Mouse (Mus musculus) CH12F3 (cell line): ENCODE data around the gene Bcan.

Experiments
- in situ Hi-C: fragments of 300-500 bp; cut with MboI; formaldehyde crosslinking; loops from 2 replicates; pipeline ENCODE4 v1.14.3; 2020; ENCODE audit warnings: low sequenced_read_pairs

Bcan gene

GRCm38 (mm10) chr3:88000181-88000580 is at the start of gene Bcan:
Gene Bcan, minus strand, starts transcription at chr3:88000230.
- in situ Hi-C loops, result no loop called here

- in situ Hi-C loops, result no loop called here
Observed at GRCm38 (mm10) chr3:88049532-88049931, 49.5 kb upstream of the Bcan start.

- in situ Hi-C loops, result no loop called here
Observed at GRCm38 (mm10) chr3:88042661-88043421, 42.8 kb upstream of the Bcan start, which contains the start of gene Gpatch4. Gene Gpatch4, plus strand, starts transcription at chr3:88043108.

GRCm38 (mm10) chr3:88035561-88036293 is 35.7 kb upstream of the Bcan start:
- in situ Hi-C loops, result no loop called here

GRCm38 (mm10) chr3:88033506-88033905 is 33.5 kb upstream of the Bcan start:
- in situ Hi-C loops, result no loop called here

GRCm38 (mm10) chr3:88030608-88031395 is 30.8 kb upstream of the Bcan start:
- in situ Hi-C loops, result no loop called here

- in situ Hi-C loops, result no loop called here
Observed at GRCm38 (mm10) chr3:88027434-88028186, 27.6 kb upstream of the Bcan start, which contains the start of gene Hapln2. Gene Hapln2, minus strand, starts transcription at chr3:88027583.

GRCm38 (mm10) chr3:88026823-88027222 is 26.8 kb upstream of the Bcan start:
- in situ Hi-C loops, result no loop called here

GRCm38 (mm10) chr3:88023192-88024074 is 23.4 kb upstream of the Bcan start:
- in situ Hi-C loops, result no loop called here

- in situ Hi-C loops, result no loop called here
Observed at GRCm38 (mm10) chr3:88022322-88023191, 22.5 kb upstream of the Bcan start.

GRCm38 (mm10) chr3:88010634-88011265 is 10.7 kb upstream of the Bcan start:
- in situ Hi-C loops, result loop anchor here (10.0 kb wide), 1 partner anchor 64 kb away; the partner anchor contains the start of gene Ttc24

- in situ Hi-C loops, result no loop called here
Observed at GRCm38 (mm10) chr3:88005822-88006786, 6.1 kb upstream of the Bcan start.

- in situ Hi-C loops, result no loop called here
Observed at GRCm38 (mm10) chr3:88002291-88002976, 2.4 kb upstream of the Bcan start.

GRCm38 (mm10) chr3:88000816-88001595 is 976 bp upstream of the Bcan start:
- in situ Hi-C loops, result no loop called here

GRCm38 (mm10) chr3:87999243-87999895 is 661 bp downstream of the Bcan start:
- in situ Hi-C loops, result no loop called here
